Mouse (Mus musculus) layer of hippocampus, postnatal 10 days (tissue): Measurements from ENCODE around the gene Ntm. TPM values are rescaled to one million over a fixed set of nuclear protein-coding genes. Genes with fewer than 3 reads are reported as not detected.
A peak's percentile ranks its signal among the peaks of the same experiment; 100 is the strongest.

Experiments used
- DNase-seq, 2 experiments: peaks; one replicate each; pipeline ENCODE4 v3.0.0; 2021; ENCODE audit warnings: low spot score in 2 of 2
- total RNA-seq, 2 experiments: library from RNA; stranded (reverse); gene quantifications; 2 replicates each; pipeline ENCODE4 v1.2.3; 2021

Gene Ntm
- total RNA-seq, 2 experiments from 2014 or later, result 155 to 170 TPM

DNA sequence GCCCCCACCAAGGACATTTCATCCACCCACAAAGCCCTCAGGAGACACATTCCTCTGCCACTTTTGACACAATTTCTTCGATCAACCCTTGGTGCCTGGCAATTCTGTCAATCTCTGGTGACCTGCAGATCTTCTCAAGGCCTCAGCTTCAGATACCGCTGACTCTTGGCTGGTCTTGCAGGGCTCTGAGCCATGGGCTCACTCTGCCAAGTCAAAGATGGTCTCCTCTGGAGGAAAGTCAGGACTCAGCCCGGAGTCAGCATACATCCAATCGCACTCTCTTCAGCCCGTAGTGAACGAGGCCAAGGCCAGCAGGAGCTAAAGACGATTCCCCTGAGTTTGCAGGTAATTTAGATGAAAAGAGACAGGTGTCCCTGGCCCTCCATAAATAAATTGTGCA is 299.7 kb downstream of the Ntm start:
- DNase-seq, result no peak

DNA sequence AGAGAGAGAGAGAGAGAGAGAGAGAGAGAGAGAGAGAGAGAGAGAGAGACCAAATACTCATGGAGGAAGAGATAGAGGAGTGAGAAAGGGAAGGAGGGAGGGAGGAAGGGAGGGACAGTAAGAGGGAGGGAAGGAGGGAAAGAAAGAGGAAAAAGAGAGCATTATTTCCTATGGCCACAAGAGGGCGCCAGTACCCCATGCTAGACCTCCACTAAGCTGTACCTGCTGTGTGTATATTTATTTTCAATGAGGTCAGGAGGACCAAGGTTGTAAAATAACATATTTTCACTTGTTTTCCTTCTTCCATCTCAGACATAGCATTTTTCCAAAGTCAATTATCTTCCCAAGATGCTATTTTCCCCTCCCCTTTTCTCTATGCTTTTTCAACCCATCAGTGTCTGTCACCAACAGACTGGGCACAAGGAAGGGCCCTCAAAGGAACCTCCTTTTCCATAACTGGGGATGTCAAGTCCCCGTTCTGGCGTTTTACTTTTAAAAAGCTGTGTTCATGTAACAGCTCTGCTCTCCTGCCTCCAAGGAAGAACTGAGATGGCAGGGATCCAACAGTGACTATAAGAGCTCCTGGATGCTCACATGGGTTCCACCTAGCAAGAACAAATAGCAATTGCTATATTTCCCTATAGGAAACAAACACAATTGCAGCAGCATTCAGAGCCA is 301.3 kb downstream of the Ntm start:
- DNase-seq, result peak; percentile 67 to 76

DNA sequence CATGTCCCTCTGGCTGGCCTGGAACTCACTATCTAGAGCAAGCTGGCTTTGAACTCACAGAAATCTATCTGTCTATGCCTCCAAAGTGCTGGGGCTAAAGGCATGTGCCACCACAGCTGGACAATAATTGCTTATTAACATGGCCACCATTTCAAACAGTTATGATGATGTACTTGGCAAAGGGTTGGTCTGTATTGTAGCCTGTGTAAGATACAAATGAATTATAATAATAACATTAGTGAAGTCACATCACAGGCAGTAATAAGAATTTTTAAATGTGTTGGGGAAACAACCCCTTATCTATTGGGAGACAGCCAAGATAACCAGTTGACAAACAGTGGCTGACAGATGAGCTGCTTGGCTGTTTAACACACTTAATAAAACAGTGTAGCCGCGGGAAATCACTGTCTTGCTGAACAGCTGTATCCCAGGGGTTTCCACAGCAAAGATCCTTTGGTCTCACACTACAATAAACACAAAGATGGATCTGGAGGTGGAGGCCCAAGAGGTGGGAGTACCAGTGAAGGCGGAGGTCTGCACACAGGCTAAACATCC is 302.8 kb downstream of the Ntm start:
- DNase-seq, result no peak

DNA sequence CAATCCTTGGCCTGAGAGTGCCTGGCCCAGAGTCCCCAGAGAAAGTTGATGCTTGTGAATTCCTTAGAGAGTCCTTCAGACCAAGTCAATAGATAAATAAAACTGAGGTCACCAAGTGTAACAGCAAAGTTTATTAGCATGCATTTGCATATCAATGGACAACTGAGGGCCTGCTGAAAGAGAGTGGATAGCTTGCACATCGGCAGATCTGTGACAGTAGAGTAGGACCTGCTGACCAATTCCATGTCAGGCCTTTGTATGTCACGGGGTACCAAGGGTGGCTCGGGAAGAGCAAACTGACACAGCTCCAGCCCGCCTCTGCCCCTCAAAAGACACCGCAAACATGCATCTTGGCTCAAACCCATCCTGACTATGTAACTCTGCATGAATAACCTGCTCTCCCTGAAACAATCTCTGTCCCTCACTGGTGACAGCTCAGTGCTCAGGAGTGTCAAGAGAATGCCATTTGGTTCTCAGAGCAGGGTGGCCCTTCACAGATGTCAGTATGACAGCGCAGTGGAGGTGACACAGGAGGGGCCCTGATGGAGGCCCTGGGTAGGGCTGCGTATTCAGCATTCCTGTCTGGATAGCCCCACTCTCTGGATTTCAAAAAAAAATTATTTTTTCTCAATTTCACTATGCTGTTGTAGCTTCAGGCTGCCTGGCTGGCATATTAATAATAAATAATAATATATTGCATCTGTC is 305.0 kb downstream of the Ntm start:
- no peak for DNase-seq

DNA sequence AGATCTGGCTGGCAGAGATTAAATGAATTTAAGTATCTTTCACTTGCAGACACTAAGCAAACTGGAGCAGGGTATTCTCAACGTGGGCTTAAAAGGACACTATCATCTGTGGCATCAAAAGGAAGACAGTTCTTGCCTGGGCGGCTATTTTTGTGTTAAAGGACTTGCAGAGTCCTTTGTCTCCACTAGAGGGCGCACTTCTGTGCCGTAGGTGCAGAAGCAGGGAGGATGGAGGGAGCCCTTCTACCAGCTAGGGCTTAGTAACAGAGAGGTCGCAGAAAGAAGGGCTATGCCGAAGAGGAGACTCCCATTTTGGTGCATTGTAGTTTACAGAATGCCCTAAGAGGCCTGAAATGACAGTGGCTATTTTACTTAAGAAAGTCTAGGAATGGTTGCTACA is 308.1 kb downstream of the Ntm start:
- peak; percentile 53 to 62 for DNase-seq

DNA sequence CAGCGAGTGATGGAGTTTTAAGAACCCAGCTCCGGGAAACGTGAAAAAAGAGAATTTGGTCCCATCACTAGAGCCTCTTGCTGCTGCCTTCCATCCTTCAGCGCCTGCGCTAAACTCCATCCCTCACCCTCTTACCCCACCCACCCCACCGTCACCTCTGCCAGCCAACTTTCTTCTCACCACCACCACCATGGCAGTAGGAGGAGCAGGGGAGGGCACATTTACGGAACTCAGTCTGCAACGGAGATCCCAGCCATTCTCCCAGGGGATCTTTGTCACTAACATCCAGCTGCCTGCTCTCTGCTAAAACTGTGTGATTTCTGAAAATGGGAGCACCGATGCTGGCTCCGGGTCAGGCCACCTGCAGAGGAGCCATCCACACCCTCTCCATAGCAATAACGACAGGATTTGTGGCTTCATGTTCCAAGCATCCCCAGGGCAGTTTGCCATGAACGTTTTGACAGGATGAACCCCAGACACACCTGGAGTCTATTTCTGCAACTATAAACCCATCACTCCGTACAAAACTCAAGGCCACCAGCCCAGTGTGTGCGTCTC is 309.2 kb downstream of the Ntm start:
- no peak for DNase-seq

DNA sequence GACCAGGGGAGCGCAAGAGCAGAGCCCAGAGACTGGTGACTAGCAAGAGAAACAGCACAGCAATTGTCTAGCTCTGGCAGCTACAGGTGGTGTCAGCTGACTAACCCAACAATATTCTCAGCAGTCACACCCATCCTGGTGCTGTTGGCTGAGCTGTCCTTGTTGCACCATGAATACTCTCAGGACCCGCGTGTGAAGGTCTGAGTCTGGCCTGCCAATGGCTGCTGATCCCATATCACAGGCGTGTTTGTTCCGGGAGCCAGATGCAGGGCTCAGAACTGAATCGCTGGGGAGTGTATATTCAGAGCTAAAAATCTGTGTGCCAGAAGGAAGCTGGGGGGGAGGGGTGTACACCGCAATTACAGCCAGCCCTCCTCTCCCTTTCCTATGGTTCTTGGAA is 310.1 kb downstream of the Ntm start:
- DNase-seq, result no peak

DNA sequence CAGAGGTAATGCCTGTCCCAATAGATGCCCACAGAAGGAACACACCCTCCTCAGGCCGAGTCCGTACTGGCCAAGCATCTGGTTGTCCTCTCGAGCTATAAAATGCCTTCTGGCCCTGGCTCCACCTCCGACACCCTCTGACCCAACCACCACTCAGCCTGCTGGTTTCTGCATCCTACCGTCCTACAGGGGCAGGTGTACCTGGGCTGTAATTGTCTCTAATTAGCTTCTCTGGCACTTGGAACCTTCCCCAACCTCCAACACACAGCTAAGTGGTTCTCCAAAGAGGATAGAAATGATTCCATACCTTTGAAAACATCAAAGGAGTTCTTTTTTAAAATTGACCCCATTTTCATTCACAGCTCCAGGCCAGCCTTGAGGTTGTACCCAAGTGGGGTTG is 311.1 kb downstream of the Ntm start:
- DNase-seq, result no peak

DNA sequence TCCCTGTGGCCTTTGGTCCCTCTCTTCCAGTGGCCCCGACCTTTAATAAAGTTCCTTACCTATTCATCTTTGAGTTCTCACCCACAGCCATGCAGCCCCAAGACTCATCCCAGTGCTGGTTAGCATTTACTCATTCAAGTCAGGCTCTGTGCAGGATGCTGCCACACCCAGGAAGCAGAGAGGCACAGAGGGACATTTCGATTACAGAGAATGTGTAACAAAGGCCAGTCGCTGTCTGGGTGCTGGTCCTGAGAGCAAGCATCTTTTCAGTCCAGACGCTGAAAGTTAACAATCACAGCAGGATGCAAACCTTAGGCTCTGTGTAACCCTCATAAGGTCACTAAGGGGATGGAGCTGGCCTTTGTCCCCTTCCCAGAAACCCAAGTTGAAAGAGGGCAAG is 311.7 kb downstream of the Ntm start:
- no peak for DNase-seq

DNA sequence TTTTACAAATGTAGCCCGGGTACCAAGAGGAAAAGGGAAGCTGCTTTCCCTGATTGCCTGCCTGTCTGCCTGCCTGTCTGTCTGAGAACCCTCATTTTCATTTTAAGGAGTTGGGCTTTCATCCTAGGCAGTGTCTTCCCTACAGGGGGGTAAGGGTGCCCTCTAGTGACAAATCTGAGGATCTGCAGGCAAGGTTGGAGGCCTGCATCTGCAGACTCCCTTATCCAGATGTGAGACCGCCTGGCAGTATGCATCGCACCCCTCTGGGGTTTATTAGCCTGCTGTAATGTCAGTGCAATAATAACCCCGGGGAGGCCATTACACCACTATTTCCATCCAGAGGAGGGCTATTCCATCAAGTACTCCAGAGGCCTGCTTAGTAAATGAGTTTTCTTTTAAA is 312.3 kb downstream of the Ntm start:
- peak in 1 of 2 experiments; percentile 58 for DNase-seq

DNA sequence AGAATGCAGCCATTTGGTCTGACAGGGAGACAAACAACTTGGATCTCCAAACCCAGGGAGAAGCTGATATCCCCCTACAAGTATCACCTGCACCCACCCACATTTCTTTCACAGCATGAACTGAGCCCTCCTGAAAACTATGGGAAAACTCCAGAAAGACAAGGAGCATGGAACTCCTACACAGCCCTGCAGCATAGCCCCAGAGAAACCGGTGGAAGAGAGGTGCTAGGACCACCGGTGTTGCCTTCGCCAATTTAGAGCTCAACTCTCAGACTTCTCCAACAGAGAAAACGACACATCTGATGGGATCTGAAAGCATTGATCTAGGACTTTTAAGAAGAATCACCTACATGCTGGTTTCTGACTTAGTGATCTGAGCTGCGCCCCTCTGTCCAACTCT is 312.7 kb downstream of the Ntm start:
- no peak for DNase-seq

DNA sequence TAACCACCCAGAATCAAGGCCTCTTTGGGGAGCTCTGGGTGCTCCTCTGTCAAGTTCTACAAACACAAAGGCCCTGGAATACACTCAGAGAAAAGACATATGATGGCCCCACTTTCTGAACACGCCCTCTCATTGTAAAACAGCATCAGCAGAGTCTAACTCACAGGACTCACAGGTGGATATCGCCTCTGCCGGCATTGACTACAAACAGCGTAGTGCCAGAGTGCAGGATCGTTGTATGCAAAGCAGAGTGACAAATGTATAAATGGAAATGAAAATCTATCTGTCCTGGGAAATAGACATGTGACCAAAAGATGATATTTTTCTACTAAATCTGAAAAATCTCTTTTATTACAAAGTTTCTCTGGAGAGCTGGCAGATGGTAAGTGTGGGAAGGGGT is 314.7 kb downstream of the Ntm start:
- DNase-seq, result no peak

DNA sequence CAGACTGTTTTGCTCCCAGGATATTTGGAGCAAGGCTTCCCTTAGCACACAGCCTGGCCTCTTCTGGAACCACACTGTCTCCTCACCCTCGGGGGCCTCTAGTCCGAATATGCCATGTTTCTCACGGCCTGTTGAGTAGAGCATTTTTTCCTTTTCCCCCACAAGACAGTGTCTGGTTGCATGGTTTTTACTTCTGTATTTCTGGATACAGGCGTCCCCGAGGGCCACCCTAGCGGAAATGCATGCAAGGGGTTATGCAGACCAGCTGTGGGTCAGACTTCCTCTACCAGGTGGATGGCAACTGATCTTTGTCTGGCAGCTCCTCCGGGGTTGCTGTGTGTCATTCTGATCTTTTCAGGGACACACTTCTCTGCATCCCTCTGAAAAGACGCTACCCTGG is 315.2 kb downstream of the Ntm start:
- no peak for DNase-seq

DNA sequence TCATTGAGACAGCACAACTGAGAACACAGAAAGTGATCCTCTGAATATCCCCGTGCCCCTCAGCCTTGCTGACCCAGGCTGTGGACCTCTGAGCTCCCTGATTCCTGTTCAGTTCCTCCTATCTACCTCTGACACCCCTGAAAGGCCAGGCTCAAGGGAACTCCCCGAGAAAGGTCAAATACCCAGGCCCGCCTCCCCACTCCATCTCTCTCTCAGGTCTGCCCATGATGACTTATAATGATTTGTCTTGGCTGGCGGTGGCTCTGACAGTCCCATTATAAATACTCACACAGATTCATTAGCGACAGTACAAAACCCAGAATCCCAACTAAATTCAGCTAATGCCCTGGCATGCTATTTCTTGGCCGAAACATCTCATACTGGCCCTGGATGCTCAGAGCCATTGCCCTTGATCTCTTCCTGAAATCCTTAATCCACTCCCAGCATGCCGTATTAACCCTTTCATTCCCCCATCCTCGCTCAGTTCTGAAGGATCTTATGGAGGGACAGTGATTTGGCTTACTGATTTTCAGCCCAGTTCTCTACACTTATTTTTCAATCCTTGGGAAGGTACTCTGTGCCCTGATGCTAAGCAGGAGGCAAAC is 317.0 kb downstream of the Ntm start:
- no peak for DNase-seq

DNA sequence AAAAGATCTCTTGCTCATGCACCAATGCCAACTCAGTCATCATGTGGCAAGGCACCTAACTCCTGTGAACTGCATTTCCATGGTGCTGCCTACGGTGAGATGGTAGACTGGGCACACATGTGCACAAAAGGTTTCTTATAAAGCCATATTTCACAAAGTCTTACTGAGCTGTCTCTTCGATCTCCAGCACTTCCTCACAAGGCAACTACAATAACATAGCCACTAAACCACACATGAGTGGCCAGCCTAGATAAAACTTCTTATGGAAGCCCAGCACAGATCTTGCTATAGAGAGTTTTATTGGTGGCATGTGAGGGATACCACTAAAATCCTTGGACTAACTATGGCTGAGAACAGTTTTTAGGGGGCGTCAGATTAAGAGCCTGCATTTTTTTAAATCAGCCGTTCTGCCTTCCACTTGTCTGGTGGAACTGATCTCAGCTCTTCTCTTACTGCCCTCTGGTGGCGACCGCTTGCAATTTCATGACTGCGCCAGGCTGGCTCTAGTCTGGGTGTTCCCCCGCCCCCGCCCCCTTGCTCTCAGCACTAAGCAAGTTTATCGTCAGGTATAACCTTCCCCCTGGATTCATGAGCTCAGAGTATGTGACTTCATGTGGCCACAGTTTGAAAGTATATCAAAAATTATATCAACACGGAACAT is 319.8 kb downstream of the Ntm start:
- DNase-seq, result peak; percentile 90

DNA sequence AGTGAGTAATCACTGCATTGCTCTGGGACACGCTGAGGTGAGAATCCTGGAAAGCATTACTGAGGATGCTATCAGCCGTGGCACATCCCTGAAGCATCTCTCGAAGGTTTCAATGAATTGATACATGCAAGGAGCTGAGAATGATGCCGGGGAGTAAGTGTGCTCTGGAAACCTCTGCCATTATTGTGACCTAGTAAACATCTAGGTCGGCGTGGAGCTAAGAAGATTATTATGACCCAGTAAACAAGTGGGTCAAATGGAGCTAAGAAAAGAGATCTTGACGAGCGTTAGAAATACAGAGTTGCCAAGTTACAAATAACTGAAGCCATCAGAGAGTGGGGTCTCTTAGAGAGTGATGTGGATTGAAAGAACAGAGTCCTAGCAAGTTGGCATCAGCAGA is 325.6 kb downstream of the Ntm start:
- no peak for DNase-seq

DNA sequence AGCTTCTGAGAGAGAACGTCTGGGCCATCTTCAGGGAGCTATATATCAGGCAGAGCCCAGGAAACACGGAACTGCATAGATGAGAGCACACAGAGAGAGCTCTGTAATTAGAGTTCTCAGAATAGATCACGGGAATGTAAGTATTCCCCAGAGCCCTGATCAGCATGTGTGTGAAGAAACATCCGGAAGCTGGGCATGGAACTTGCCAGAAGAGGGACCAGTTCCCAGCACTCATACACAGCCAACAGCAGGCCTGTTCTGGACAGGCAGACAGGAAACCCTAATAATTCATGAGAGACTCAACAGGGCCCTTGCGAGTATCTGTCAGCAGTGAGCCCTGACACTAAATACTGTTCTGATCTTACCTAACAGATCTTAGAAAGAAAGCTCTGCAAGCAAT is 345.8 kb downstream of the Ntm start:
- no peak for DNase-seq

DNA sequence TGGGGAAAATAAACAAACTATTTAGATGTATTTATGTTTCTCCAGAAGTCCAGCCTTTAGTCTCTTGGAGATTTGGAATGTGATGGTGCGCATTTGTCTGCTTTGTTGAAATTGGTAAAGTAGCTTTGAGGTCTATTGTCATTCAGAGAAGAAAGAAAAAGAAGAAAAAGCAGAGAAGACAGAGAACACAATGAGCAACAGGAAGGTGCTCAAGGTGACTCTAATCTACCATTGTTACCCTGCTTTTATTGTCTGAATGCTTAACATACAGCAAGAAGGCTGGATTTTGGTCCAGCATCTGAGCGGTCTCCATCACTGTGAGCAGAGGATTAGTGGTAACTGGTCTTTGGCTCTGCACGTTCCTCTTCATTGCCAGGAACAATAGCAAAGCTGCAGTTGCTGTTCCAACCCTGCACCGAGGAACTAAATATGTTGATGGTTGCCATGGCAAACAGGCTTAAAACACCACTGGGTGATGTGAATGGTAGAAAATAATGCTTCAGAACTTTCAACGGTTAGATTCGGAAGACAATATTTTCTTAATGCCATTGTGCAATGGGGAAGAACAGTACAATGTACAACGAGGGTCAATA is 350.8 kb downstream of the Ntm start:
- DNase-seq, result no peak

DNA sequence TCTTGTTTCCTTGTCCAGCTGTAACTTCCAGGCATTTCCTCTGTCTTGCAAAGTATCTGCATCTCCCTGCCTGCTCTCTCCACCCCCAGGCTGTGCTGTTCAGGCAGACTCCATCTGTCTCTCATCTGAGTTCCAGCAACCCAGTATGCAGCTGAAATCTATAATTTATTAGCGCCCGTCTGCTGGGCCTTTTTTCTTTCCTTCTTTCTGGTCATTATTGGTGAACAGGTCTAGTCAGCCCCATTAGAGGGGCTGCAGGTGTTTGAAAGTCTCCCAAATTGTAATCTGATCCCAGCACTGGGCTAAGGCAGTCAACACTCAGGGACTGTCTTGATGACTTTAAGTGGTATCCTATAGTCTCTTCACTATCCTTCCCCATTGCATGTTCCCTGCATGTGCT is 352.1 kb downstream of the Ntm start:
- peak in 1 of 2 experiments; percentile 34 for DNase-seq

DNA sequence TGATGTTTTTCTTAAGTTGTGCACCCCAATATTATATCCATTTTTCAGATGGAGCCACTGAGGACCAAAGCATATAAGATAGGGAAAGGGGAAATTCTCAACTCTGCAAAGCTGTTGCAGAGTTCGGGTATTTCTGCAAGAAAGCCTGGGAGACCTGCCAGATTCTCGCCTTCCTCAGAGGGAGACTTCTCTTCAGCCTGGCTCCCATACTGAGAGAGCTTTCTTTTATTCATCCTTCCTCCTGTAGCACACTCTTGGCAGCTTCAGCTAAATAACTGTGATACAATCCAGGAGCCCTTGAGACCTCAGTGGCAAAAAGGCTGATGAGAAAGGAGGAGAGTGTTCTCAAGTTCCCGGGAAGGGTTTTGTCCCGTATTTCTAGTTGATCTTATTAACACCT is 365.3 kb downstream of the Ntm start:
- DNase-seq, result no peak

DNA sequence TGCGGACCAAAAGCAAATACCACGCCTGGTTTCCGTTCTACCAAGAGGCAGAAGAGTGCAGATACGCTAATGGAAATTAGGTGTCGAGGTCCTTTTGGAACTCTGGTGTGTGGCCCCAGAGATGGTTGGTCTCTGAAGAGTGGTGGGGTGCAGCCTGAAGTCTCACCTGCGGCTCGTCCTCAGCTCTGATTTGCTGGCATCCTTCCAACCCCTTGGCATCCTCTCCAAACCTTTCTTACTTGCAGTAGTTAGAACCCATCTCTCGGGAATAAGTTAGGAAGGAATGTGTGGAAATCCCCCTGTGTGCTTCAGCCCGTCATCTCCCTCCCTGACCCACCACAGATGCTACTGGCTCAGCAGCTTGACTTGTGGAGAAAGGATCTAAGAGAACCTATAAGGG is 367.6 kb downstream of the Ntm start:
- no peak for DNase-seq
